Mouse (Mus musculus): ENCODE data around the gene Lfng.

- no peak for TF ChIP-seq POLR2A (IDR thresholded peaks at IDR 0.05; ENCODE audit: borderline replicate concordance, low read depth, low read length)
- TF ChIP-seq CTCF (IDR thresholded peaks at IDR 0.05; ENCODE audit: low read depth, low read length) = no peak
Measured at GRCm38 (mm10) chr5:140646171-140646570, 39.1 kb downstream of the Lfng start.
